Mouse (Mus musculus) heart, adult 2 months (tissue): ENCODE results near the gene Olfr820. TPM values are rescaled to one million over a fixed set of nuclear protein-coding genes. Genes with fewer than 3 reads are reported as not detected.

ENCODE experiments used
- DNase-seq, 2 experiments: peaks; one replicate each; pipeline ENCODE4 v3.0.0; 2021
- H3K27ac ChIP-seq: fragments of 200-600 bp; 2 replicates; pipeline ENCODE4 v1.8.1; 2022
- H3K27me3 ChIP-seq: fragments of 200-500 bp; 2 replicates; pipeline ENCODE4 v1.6.1; 2012; ENCODE audit warnings: mild to moderate bottlenecking, low read length, inconsistent platforms, mixed read lengths; ENCODE audit not compliant: control insufficient read depth, insufficient read depth
- H3K36me3 ChIP-seq: fragments of 200-500 bp; 2 replicates; pipeline ENCODE4 v1.6.1; 2012; ENCODE audit warnings: low read length, inconsistent platforms; ENCODE audit not compliant: control insufficient read depth, insufficient read depth
- H3K4me1 ChIP-seq: fragments of 200-500 bp; 2 replicates; pipeline ENCODE4 v1.6.1; 2011; ENCODE audit warnings: low read length; ENCODE audit not compliant: control insufficient read depth, insufficient read depth
- H3K4me3 ChIP-seq: fragments of 200-600 bp; 2 replicates; pipeline ENCODE4 v1.8.1; 2022
- H3K79me2 ChIP-seq: fragments of 200-500 bp; replicated peaks from 2 replicates; pipeline ENCODE4 v1.6.1; 2012; ENCODE audit warnings: mild to moderate bottlenecking, inconsistent platforms, low read length, moderate library complexity, mixed read lengths; ENCODE audit not compliant: control insufficient read depth, insufficient read depth
- H3K9ac ChIP-seq: fragments of 200-500 bp; 2 replicates; pipeline ENCODE4 v1.6.1; 2012; ENCODE audit warnings: low read depth, mild to moderate bottlenecking, control low read depth, inconsistent platforms, low read length, mixed read lengths
- CTCF ChIP-seq: fragments of 200-600 bp; IDR thresholded peaks from 2 replicates; pipeline ENCODE4 v1.8.1; 2022; ENCODE audit warnings: antibody characterized with exemption, mild to moderate bottlenecking, moderate library complexity
- EP300 ChIP-seq: fragments of 200-500 bp; IDR thresholded peaks from 2 replicates; pipeline ENCODE4 v1.6.1; 2011; ENCODE audit warnings: low read depth, low read length, control low read depth; ENCODE audit not compliant: insufficient read depth
- POLR2A ChIP-seq: fragments of 200-500 bp; IDR thresholded peaks from 2 replicates; pipeline ENCODE4 v1.6.1; 2011; ENCODE audit warnings: mild to moderate bottlenecking, low read depth, low read length, control low read depth; ENCODE audit not compliant: insufficient read depth
- WGBS: fragments of 180-500 bp; shearing (Covaris S2); methylation state at CpG from one replicate; pipeline ENCODE4 v1.1.7; 2018; 5-methylcytosine and 5-hydroxymethylcytosine counted together
- intact Hi-C: fragments of 180-260 bp; cut with DNase I; formaldehyde crosslinking; loops from one replicate; pipeline ENCODE4 v1.15.1; 2025
- polyA plus RNA-seq: library from polyadenylated mRNA; depleted of rRNA; stranded (reverse); fragments of >200 nt; gene quantifications from 2 replicates; pipeline ENCODE4 v1.2.3, GENCODE M21; 2012; rRNA removed
- total RNA-seq, 2 experiments: library from RNA; stranded (reverse); gene quantifications; 2 replicates each; pipeline ENCODE4 v1.2.3; 2021

Gene Olfr820
- total and polyA plus RNA-seq, 3 experiments: not detected

GRCm38 (mm10) chr10:130030048-130030447 lies 17.6 kb downstream of the Olfr820 start, which contains the start of gene Olfr821:
Gene Olfr821 (plus strand): TSS chr10:130030348.
- H3K9ac ChIP-seq: no peak within 1 kb of the TSS
- no peak for DNase-seq
- H3K27ac ChIP-seq: no peak within 1 kb of the TSS
- no peak within 1 kb of the TSS for H3K4me3 ChIP-seq
- intact Hi-C loops: no loop called here
- no peaks in the 10 kb centered on the region for H3K36me3 ChIP-seq
- H3K79me2 ChIP-seq: no peaks in the 10 kb centered on the region
- H3K4me1 ChIP-seq: no peaks in the 10 kb centered on the region
- TF ChIP-seq POLR2A (no peak), CTCF (no peak), EP300 (no peak)
- no peaks in the 10 kb centered on the region for H3K27me3 ChIP-seq

GRCm38 (mm10) chr10:130037096-130037495 lies 24.7 kb downstream of the Olfr820 start:
- intact Hi-C loops: loop anchor here (1.0 kb wide), 1 partner anchor 8 kb away; no protein-coding TSS in a partner anchor
- DNase-seq: no peak
- H3K4me3 ChIP-seq: no peak overlapping the region
- WGBS: 65% methylated on average over 6 of the region's 6 CpGs
- TF ChIP-seq POLR2A (no peak), EP300 (no peak), CTCF (no peak)
- H3K9ac ChIP-seq: no peak overlapping the region
- no peak overlapping the region for H3K27ac ChIP-seq
- no peaks in the 10 kb centered on the region for H3K79me2 ChIP-seq
- H3K36me3 ChIP-seq: no peaks in the 10 kb centered on the region
- H3K4me1 ChIP-seq: no peaks in the 10 kb centered on the region
- H3K27me3 ChIP-seq: no peaks in the 10 kb centered on the region

Other genes with a start within 250 kb of the Olfr820 start
- gene Olfr808, start 247.1 kb upstream of the Olfr820 start, total RNA-seq: not detected
- gene Olfr808, start 247.1 kb upstream of the Olfr820 start, polyA plus RNA-seq: not detected in 2 replicates
- gene Olfr809, start 238.0 kb upstream of the Olfr820 start, total RNA-seq: not detected
- gene Olfr809, start 238.0 kb upstream of the Olfr820 start, polyA plus RNA-seq: not detected in 2 replicates
- gene Olfr810, start 217.7 kb upstream of the Olfr820 start, total RNA-seq: not detected
- not detected in 2 replicates for gene Olfr810, start 217.7 kb upstream of the Olfr820 start, polyA plus RNA-seq
- gene Olfr811, start 208.2 kb upstream of the Olfr820 start, total RNA-seq: not detected
- gene Olfr811, start 208.2 kb upstream of the Olfr820 start, polyA plus RNA-seq: not detected in 2 replicates
- gene Olfr812, start 166.5 kb upstream of the Olfr820 start, total RNA-seq: not detected
- not detected in 2 replicates for gene Olfr812, start 166.5 kb upstream of the Olfr820 start, polyA plus RNA-seq
- gene Olfr813, start 157.3 kb upstream of the Olfr820 start, total RNA-seq: not detected
- gene Olfr813, start 157.3 kb upstream of the Olfr820 start, polyA plus RNA-seq: not detected in 2 replicates
- not detected for gene Olfr814, start 132.8 kb upstream of the Olfr820 start, total RNA-seq
- gene Olfr814, start 132.8 kb upstream of the Olfr820 start, polyA plus RNA-seq: not detected in 2 replicates
- gene Olfr815, start 106.8 kb upstream of the Olfr820 start, total RNA-seq: not detected
- gene Olfr815, start 106.8 kb upstream of the Olfr820 start, polyA plus RNA-seq: not detected in 2 replicates
- not detected for gene Olfr816, start 97.0 kb upstream of the Olfr820 start, total RNA-seq
- gene Olfr816, start 97.0 kb upstream of the Olfr820 start, polyA plus RNA-seq: not detected in 2 replicates
- gene Olfr818, start 63.5 kb upstream of the Olfr820 start, total RNA-seq: not detected
- gene Olfr818, start 63.5 kb upstream of the Olfr820 start, polyA plus RNA-seq: not detected in 2 replicates
- not detected for gene Olfr819, start 45.4 kb upstream of the Olfr820 start, total RNA-seq
- not detected in 2 replicates for gene Olfr819, start 45.4 kb upstream of the Olfr820 start, polyA plus RNA-seq
- not detected for gene Olfr247, start 36.5 kb upstream of the Olfr820 start, total RNA-seq
- not detected in 2 replicates for gene Olfr247, start 36.5 kb upstream of the Olfr820 start, polyA plus RNA-seq
- gene Gm10310, start 27.6 kb upstream of the Olfr820 start, total RNA-seq: not detected
- gene Gm10310, start 27.6 kb upstream of the Olfr820 start, polyA plus RNA-seq: not detected in 2 replicates
- gene Olfr821, start 17.7 kb downstream of the Olfr820 start, total RNA-seq: not detected
- not detected in 2 replicates for gene Olfr821, start 17.7 kb downstream of the Olfr820 start, polyA plus RNA-seq
- gene Olfr822, start 58.6 kb downstream of the Olfr820 start, total RNA-seq: not detected
- not detected in 2 replicates for gene Olfr822, start 58.6 kb downstream of the Olfr820 start, polyA plus RNA-seq
- gene Olfr823, start 102.8 kb downstream of the Olfr820 start, total RNA-seq: not detected
- gene Olfr823, start 102.8 kb downstream of the Olfr820 start, polyA plus RNA-seq: not detected in 2 replicates
- not detected for gene Olfr824, start 117.4 kb downstream of the Olfr820 start, total RNA-seq
- gene Olfr824, start 117.4 kb downstream of the Olfr820 start, polyA plus RNA-seq: not detected in 2 replicates
- not detected for gene Olfr825, start 154.1 kb downstream of the Olfr820 start, total RNA-seq
- gene Olfr825, start 154.1 kb downstream of the Olfr820 start, polyA plus RNA-seq: not detected in 2 replicates
- not detected for gene Olfr826, start 171.6 kb downstream of the Olfr820 start, total RNA-seq
- gene Olfr826, start 171.6 kb downstream of the Olfr820 start, polyA plus RNA-seq: not detected in 2 replicates
- gene Olfr827, start 201.8 kb downstream of the Olfr820 start, total RNA-seq: not detected
- not detected in 2 replicates for gene Olfr827, start 201.8 kb downstream of the Olfr820 start, polyA plus RNA-seq